Mouse (Mus musculus) CH12.LX (cell line): ENCODE results near the gene Gm49321. TPM values are rescaled to one million over a fixed set of nuclear protein-coding genes. Genes with fewer than 3 reads are reported as not detected.
A peak's percentile ranks its signal among the peaks of the same experiment; 100 is the strongest.

ENCODE experiments used
- DNase-seq: peaks from one replicate; pipeline ENCODE4 v3.0.0-alpha.2; 2013; ENCODE audit errors: extremely low read depth
- H3K27ac ChIP-seq: 2 replicates; pipeline ENCODE4 v1.5.1; 2012; ENCODE audit warnings: low read depth, mild to moderate bottlenecking, control low read depth, moderate library complexity; ENCODE audit not compliant: insufficient read depth
- H3K27me3 ChIP-seq: replicated peaks from 2 replicates; pipeline ENCODE3; 2012; ENCODE audit warnings: inconsistent platforms
- H3K36me3 ChIP-seq, 2 experiments: replicated peaks in 1 of 2; 2 replicates each; pipeline versions ENCODE3 to v1.6.1; 2012; ENCODE audit warnings: inconsistent platforms in 1 of 2, low read length in 1 of 2, mild to moderate bottlenecking in 1 of 2, mixed read lengths in 1 of 2, moderate library complexity in 1 of 2; ENCODE audit not compliant: control insufficient read depth in 1 of 2, insufficient read depth in 1 of 2
- H3K4me1 ChIP-seq, 2 experiments: 2 replicates each; pipeline ENCODE4 v1.6.1; 2012; ENCODE audit warnings: inconsistent platforms in 1 of 2, moderate library complexity in 1 of 2; ENCODE audit not compliant: insufficient read depth in 2 of 2, control insufficient read depth in 1 of 2
- H3K4me2 ChIP-seq: 2 replicates; pipeline ENCODE4 v1.6.1; 2012; ENCODE audit warnings: low read depth, mild to moderate bottlenecking, control low read depth; ENCODE audit not compliant: poor library complexity, insufficient read depth, severe bottlenecking
- H3K4me3 ChIP-seq, 3 experiments: fragments of 150-350 bp in 1 of 3; sonication (generic) in 1 of 3; replicated peaks in 1 of 3; 2 replicates each; pipeline versions ENCODE3 to v1.5.1; 2011 to 2012; ENCODE audit warnings: low read depth in 2 of 3, low read length in 2 of 3, mild to moderate bottlenecking in 2 of 3, moderate library complexity in 2 of 3, control low read depth in 1 of 3, improper control_type of control experiment in 1 of 3, inconsistent platforms in 1 of 3, mixed read lengths in 1 of 3; ENCODE audit not compliant: poor library complexity in 1 of 3
- H3K79me2 ChIP-seq: replicated peaks from 2 replicates; pipeline ENCODE4 v1.6.1; 2012; ENCODE audit warnings: mild to moderate bottlenecking, moderate library complexity; ENCODE audit not compliant: control insufficient read depth, poor library complexity, insufficient read depth, severe bottlenecking; ENCODE audit errors: extremely low read depth
- H3K9ac ChIP-seq: 2 replicates; pipeline ENCODE4 v1.6.1; 2012; ENCODE audit warnings: low read depth, mild to moderate bottlenecking, control low read depth, moderate library complexity; ENCODE audit not compliant: insufficient read depth
- H3K9me3 ChIP-seq: replicated peaks from 2 replicates; pipeline ENCODE3; 2012; ENCODE audit warnings: low read length, inconsistent platforms, mixed read lengths
- ELF1 ChIP-seq: IDR thresholded peaks from 2 replicates; pipeline ENCODE4 v1.6.1; 2014; ENCODE audit warnings: low read depth, mild to moderate bottlenecking, inconsistent platforms, low read length, improper control_type of control experiment
- ETS1 ChIP-seq: conservative IDR thresholded peaks from 2 replicates; pipeline ENCODE4 v1.6.1; 2012; ENCODE audit warnings: low read depth, mild to moderate bottlenecking, inconsistent platforms, low read length, improper control_type of control experiment, moderate library complexity
- GABPA ChIP-seq: IDR thresholded peaks from 2 replicates; pipeline ENCODE4 v1.6.1; 2012; ENCODE audit warnings: low read depth, low read length, improper control_type of control experiment, inconsistent platforms; ENCODE audit not compliant: insufficient replicate concordance
- HCFC1 ChIP-seq: IDR thresholded peaks from 2 replicates; pipeline ENCODE4 v1.6.1; 2012; ENCODE audit warnings: low read depth, mild to moderate bottlenecking, inconsistent platforms, low read length, improper control_type of control experiment
- JUND ChIP-seq: conservative IDR thresholded peaks from 2 replicates; pipeline ENCODE4 v1.6.1; 2011; ENCODE audit warnings: low read depth, low read length, improper control_type of control experiment
- MAFK ChIP-seq: IDR thresholded peaks from 2 replicates; pipeline ENCODE4 v1.6.1; 2011; ENCODE audit warnings: low read length, improper control_type of control experiment; ENCODE audit not compliant: insufficient replicate concordance
- MAZ ChIP-seq: IDR thresholded peaks from 2 replicates; pipeline ENCODE4 v1.6.1; 2012; ENCODE audit warnings: low read depth, mild to moderate bottlenecking, inconsistent platforms, low read length, improper control_type of control experiment, moderate library complexity
- MEF2A ChIP-seq: IDR thresholded peaks from 2 replicates; pipeline ENCODE4 v1.6.1; 2014; ENCODE audit warnings: low read depth, mild to moderate bottlenecking, inconsistent platforms, low read length, improper control_type of control experiment, borderline replicate concordance
- MXI1 ChIP-seq: IDR thresholded peaks from 2 replicates; pipeline ENCODE4 v1.6.1; 2011; ENCODE audit warnings: mild to moderate bottlenecking, low read depth, low read length, improper control_type of control experiment
- NELFE ChIP-seq: IDR thresholded peaks from 2 replicates; pipeline ENCODE4 v1.6.1; 2011; ENCODE audit warnings: low read depth, low read length, improper control_type of control experiment
- NRF1 ChIP-seq: IDR thresholded peaks from 2 replicates; pipeline ENCODE4 v1.6.1; 2014; ENCODE audit warnings: low read depth, mild to moderate bottlenecking, inconsistent platforms, low read length, improper control_type of control experiment, moderate library complexity
- PAX5 ChIP-seq: IDR thresholded peaks from 2 replicates; pipeline ENCODE4 v1.6.1; 2012; ENCODE audit warnings: low read length, inconsistent platforms, mixed read lengths
- POLR2A ChIP-seq: IDR thresholded peaks from 2 replicates; pipeline ENCODE4 v1.6.1; 2011; ENCODE audit warnings: low read depth, mild to moderate bottlenecking, improper control_type of control experiment, low read length
- RCOR1 ChIP-seq: conservative IDR thresholded peaks from 2 replicates; pipeline ENCODE4 v1.6.1; 2012; ENCODE audit warnings: low read depth, mild to moderate bottlenecking, inconsistent platforms, low read length, improper control_type of control experiment
- SIN3A ChIP-seq: IDR thresholded peaks from 2 replicates; pipeline ENCODE4 v1.6.1; 2012; ENCODE audit warnings: low read length, improper control_type of control experiment, inconsistent platforms
- SMC3 ChIP-seq: IDR thresholded peaks from 2 replicates; pipeline ENCODE4 v1.6.1; 2011; ENCODE audit warnings: low read depth, low read length, improper control_type of control experiment
- TBP ChIP-seq: conservative IDR thresholded peaks from 2 replicates; pipeline ENCODE4 v1.6.1; 2011; ENCODE audit warnings: low read depth, low read length, improper control_type of control experiment
- TCF12 ChIP-seq: IDR thresholded peaks from 2 replicates; pipeline ENCODE4 v1.6.1; 2014; ENCODE audit warnings: low read depth, mild to moderate bottlenecking, inconsistent platforms, low read length, improper control_type of control experiment
- ZMIZ1 ChIP-seq: IDR thresholded peaks from 2 replicates; pipeline ENCODE4 v1.6.1; 2012; ENCODE audit warnings: low read depth, mild to moderate bottlenecking, inconsistent platforms, low read length, improper control_type of control experiment
- ZNF384 ChIP-seq: IDR thresholded peaks from 2 replicates; pipeline ENCODE4 v1.6.1; 2012; ENCODE audit warnings: low read depth, low read length, improper control_type of control experiment, inconsistent platforms
- dilution Hi-C: fragments of 300-500 bp; cut with MboI; formaldehyde crosslinking; loops from 2 replicates; pipeline ENCODE4 v1.14.3; 2020; ENCODE audit warnings: low sequenced_read_pairs; ENCODE audit not compliant: extremely low pct_unique_long_range_greater_than_20kb, extremely low pct_ligation_motif_present
- in situ Hi-C: fragments of 300-500 bp; cut with MboI; formaldehyde crosslinking; loops from 3 replicates; pipeline ENCODE4 v1.14.3; 2019; ENCODE audit warnings: low sequenced_read_pairs, low pct_ligation_motif_present, low pct_unique_long_range_greater_than_20kb, mixed read lengths
- polyA plus RNA-seq: library from polyadenylated mRNA; unstranded; fragments of >175 nt; gene quantifications from 2 replicates; pipeline ENCODE4 v1.2.1, GENCODE M21; 2012; ENCODE audit warnings: low read depth; ENCODE audit not compliant: insufficient read length
- total RNA-seq, 2 experiments: library from RNA; depleted of rRNA; stranded (reverse); fragments of 300-350 nt in 1 of 2; fragments of >200 nt in 1 of 2; gene quantifications; 2 replicates each; pipeline ENCODE4 v1.2.3; 2012 to 2014

Gene Gm49321
- total and polyA plus RNA-seq, 3 experiments, result not detected

- Histone ChIP-seq H3K27ac (no peak overlapping the region), H3K36me3 (no peaks in the 10 kb centered on the region), H3K9me3 (no peaks in the 10 kb centered on the region), H3K27me3 (no peaks in the 10 kb centered on the region), H3K4me1 (peaks cover 3 to 6% of the 10 kb centered on the region in 2 experiments; a peak in 1 of 4 replicates), H3K9ac (no peak overlapping the region), H3K4me3 (no peak overlapping the region), H3K79me2 (no peaks in the 10 kb centered on the region), H3K4me2 (no peak overlapping the region)
- no peak for TF ChIP-seq MAFK
- no peak for TF ChIP-seq SMC3
- TF ChIP-seq GABPA, result no peak
- TF ChIP-seq MEF2A, result no peak
- TF ChIP-seq PAX5, result no peak
- TF ChIP-seq POLR2A, result no peak
- no peak for TF ChIP-seq MAZ
- dilution Hi-C loops, result no loop called here
- no peak for DNase-seq
- in situ Hi-C loops, result no loop called here
These were observed 21.4 kb downstream of the Gm49321 start for GRCm38 (mm10) chr12:73958830-73959229.

GRCm38 (mm10) chr12:73964291-73965281 lies 27.1 kb downstream of the Gm49321 start, which contains the start of gene Snapc1:
Gene Snapc1 (plus strand): TSS chr12:73964481.
- in situ Hi-C loops (no loop called here), dilution Hi-C loops (no loop called here)
- H3K27ac ChIP-seq, result no peak within 1 kb of the TSS
- H3K79me2 ChIP-seq, result peaks cover 6% of the 10 kb centered on the region
- peaks cover 9 to 25% of the 10 kb centered on the region in 2 experiments for H3K36me3 ChIP-seq
- peak within 1 kb of the TSS; percentile 83 to 99 (median 98) for H3K4me3 ChIP-seq
- H3K27me3 ChIP-seq, result no peaks in the 10 kb centered on the region
- H3K9me3 ChIP-seq, result no peaks in the 10 kb centered on the region
- peak; percentile 97 for DNase-seq
- peak within 1 kb of the TSS; percentile 33 for H3K9ac ChIP-seq
- H3K4me2 ChIP-seq, result peak within 1 kb of the TSS; percentile 52
- H3K4me1 ChIP-seq, result peaks cover 3 to 19% of the 10 kb centered on the region in 2 experiments; a peak in 2 of 4 replicates
- peak; percentile 69 for TF ChIP-seq MXI1
- no peak for TF ChIP-seq JUND
- TF ChIP-seq PAX5, result no peak
- peak; percentile 49; the same call in 1 of the 2 replicates for TF ChIP-seq ZMIZ1
- peak; percentile 88 for TF ChIP-seq POLR2A
- TF ChIP-seq ETS1, result peak; percentile 3; the same call in 1 of the 2 replicates
- TF ChIP-seq MEF2A, result 0 out of 2 replicates have a peak, but pooled peaks have one; percentile 15
- peak; percentile 82; the same call in 1 of the 2 replicates for TF ChIP-seq TBP
- no peak for TF ChIP-seq RCOR1
- peak; percentile 81 for TF ChIP-seq ELF1
- peak; percentile 75 for TF ChIP-seq NELFE
- peak; percentile 71 for TF ChIP-seq HCFC1
- peak; percentile 68 for TF ChIP-seq SIN3A
- TF ChIP-seq ZNF384, result no peak
- TF ChIP-seq GABPA, result peak; percentile 5; the same call in 1 of the 2 replicates
- TF ChIP-seq NRF1, result peak; percentile 87
- TF ChIP-seq TCF12, result peak; percentile 57
- TF ChIP-seq, all 38 proteins: peak for 13
